Mouse (Mus musculus) heart, adult 2 months (tissue): ENCODE data around the gene Evx2.
A peak's percentile ranks its signal among the peaks of the same experiment; 100 is the strongest.

Experiments
- CTCF ChIP-seq: fragments of 200-600 bp; IDR thresholded peaks from 2 replicates; pipeline ENCODE4 v1.8.1; 2022; ENCODE audit warnings: antibody characterized with exemption, mild to moderate bottlenecking, moderate library complexity
- EP300 ChIP-seq: fragments of 200-500 bp; IDR thresholded peaks from 2 replicates; pipeline ENCODE4 v1.6.1; 2011; ENCODE audit warnings: low read depth, low read length, control low read depth; ENCODE audit not compliant: insufficient read depth

GRCm38 (mm10) chr2:74697567-74698121 is 38.3 kb upstream of the Evx2 start, which contains the start of gene Hoxd9:
- TF ChIP-seq CTCF (peak; percentile 47), EP300 (no peak)
